Mouse (Mus musculus) lung, embryonic 16.5 days (tissue): ENCODE measurements around the gene Atp5c1. TPM values are rescaled to one million over a fixed set of nuclear protein-coding genes. Genes with fewer than 3 reads are reported as not detected.

ENCODE experiments used
- ATAC-seq: fragments of 200-750 bp; cut with Nextera tagmentation; 2 replicates; pipeline ENCODE4 v1.8.0; 2017; ENCODE audit warnings: low read depth, mild to moderate bottlenecking, moderate library complexity
- H3K27ac ChIP-seq: fragments of 300-500 bp; sonication (generic); 2 replicates; pipeline ENCODE4 v1.5.1; 2014; ENCODE audit warnings: mild to moderate bottlenecking, control low read depth, low read length
- H3K27me3 ChIP-seq: fragments of 300-500 bp; sonication (generic); 2 replicates; pipeline ENCODE4 v1.6.1; 2014; ENCODE audit warnings: low read depth, low read length, mixed read lengths; ENCODE audit not compliant: control insufficient read depth, insufficient read depth
- H3K36me3 ChIP-seq: fragments of 300-500 bp; sonication (generic); 2 replicates; pipeline ENCODE4 v1.6.1; 2014; ENCODE audit warnings: low read length; ENCODE audit not compliant: control insufficient read depth, insufficient read depth
- H3K4me1 ChIP-seq: fragments of 300-500 bp; sonication (generic); replicated peaks from 2 replicates; pipeline ENCODE4 v1.6.1; 2014; ENCODE audit warnings: low read length, mixed read lengths; ENCODE audit not compliant: control insufficient read depth, insufficient read depth
- H3K4me2 ChIP-seq: fragments of 300-500 bp; sonication (generic); 2 replicates; pipeline ENCODE4 v1.6.1; 2014; ENCODE audit warnings: low read depth, low read length, control low read depth
- H3K4me3 ChIP-seq: fragments of 300-500 bp; sonication (generic); 2 replicates; pipeline ENCODE4 v1.5.1; 2014; ENCODE audit warnings: mild to moderate bottlenecking, low read length, control low read depth
- H3K9ac ChIP-seq: fragments of 300-500 bp; sonication (generic); 2 replicates; pipeline ENCODE4 v1.6.1; 2014; ENCODE audit warnings: low read length, control low read depth
- H3K9me3 ChIP-seq: fragments of 300-500 bp; sonication (generic); 2 replicates; pipeline ENCODE4 v1.6.1; 2016; ENCODE audit warnings: low read length; ENCODE audit not compliant: control insufficient read depth
- WGBS: fragments of 180-500 bp; shearing (Covaris S2); extraction: QIAGEN DNeasy Blood & Tissue Kit; methylation state at CpG from one replicate; pipeline ENCODE4 v1.1.7; 2014; 5-methylcytosine and 5-hydroxymethylcytosine counted together
- polyA plus RNA-seq: library from polyadenylated mRNA; unstranded; fragments of >200 nt; fragmentation: Nextera tagmentation; extraction: Ambion mirVana; gene quantifications from 2 replicates; pipeline ENCODE4 v1.2.1, GENCODE M21; 2015

Gene Atp5c1
- polyA plus RNA-seq, 1 experiment from 2014 or later, result 530 TPM

- H3K27me3 ChIP-seq, result no peaks in the 10 kb centered on the region
- H3K36me3 ChIP-seq, result no peaks in the 10 kb centered on the region
- no peaks in the 10 kb centered on the region for H3K9me3 ChIP-seq
- H3K27ac ChIP-seq, result no peak overlapping the region
- H3K4me1 ChIP-seq, result peaks cover 4% of the 10 kb centered on the region
- H3K4me2 ChIP-seq, result no peak overlapping the region
- no peak overlapping the region for H3K4me3 ChIP-seq
- no peak for ATAC-seq
- 75% methylated on average over 7 of the region's 7 CpGs for WGBS
- H3K9ac ChIP-seq, result no peak overlapping the region
These were observed 50.6 kb downstream of the Atp5c1 start for GRCm38 (mm10) chr2:10029755-10030154.

- no peak for ATAC-seq
- no peaks in the 10 kb centered on the region for H3K9me3 ChIP-seq
- no peak overlapping the region for H3K4me2 ChIP-seq
- no peaks in the 10 kb centered on the region for H3K36me3 ChIP-seq
- WGBS, result 76% methylated on average over 6 of the region's 6 CpGs
- no peak overlapping the region for H3K4me3 ChIP-seq
- no peak overlapping the region for H3K9ac ChIP-seq
- no peaks in the 10 kb centered on the region for H3K4me1 ChIP-seq
- no peaks in the 10 kb centered on the region for H3K27me3 ChIP-seq
- no peak overlapping the region for H3K27ac ChIP-seq
These were observed 56.0 kb downstream of the Atp5c1 start for GRCm38 (mm10) chr2:10024264-10024663.

GRCm38 (mm10) chr2:10021296-10021695, 59.0 kb downstream of the Atp5c1 start:
- Histone ChIP-seq H3K9me3 (no peaks in the 10 kb centered on the region), H3K9ac (no peak overlapping the region), H3K27ac (no peak overlapping the region), H3K27me3 (no peaks in the 10 kb centered on the region), H3K4me1 (no peaks in the 10 kb centered on the region), H3K4me3 (no peak overlapping the region), H3K36me3 (no peaks in the 10 kb centered on the region), H3K4me2 (no peak overlapping the region)
- ATAC-seq, result no peak
- WGBS, result 83% methylated on average over 11 of the region's 11 CpGs

- H3K4me2 ChIP-seq, result no peak overlapping the region
- no peaks in the 10 kb centered on the region for H3K4me1 ChIP-seq
- no peaks in the 10 kb centered on the region for H3K27me3 ChIP-seq
- WGBS, result 64% methylated on average over 10 of the region's 10 CpGs
- no peaks in the 10 kb centered on the region for H3K36me3 ChIP-seq
- H3K9ac ChIP-seq, result no peak overlapping the region
- no peaks in the 10 kb centered on the region for H3K9me3 ChIP-seq
- H3K27ac ChIP-seq, result no peak overlapping the region
- no peak overlapping the region for H3K4me3 ChIP-seq
- ATAC-seq, result no peak
These were observed 65.2 kb downstream of the Atp5c1 start for GRCm38 (mm10) chr2:10014951-10015635.

- no peaks in the 10 kb centered on the region for H3K36me3 ChIP-seq
- H3K27ac ChIP-seq, result no peak overlapping the region
- H3K9me3 ChIP-seq, result no peaks in the 10 kb centered on the region
- no peak; the same call in 1 of the 2 replicates for ATAC-seq
- 33% methylated on average over 7 of the region's 7 CpGs for WGBS
- no peaks in the 10 kb centered on the region for H3K27me3 ChIP-seq
- no peak overlapping the region for H3K9ac ChIP-seq
- H3K4me2 ChIP-seq, result no peak overlapping the region
- H3K4me1 ChIP-seq, result 0 out of 2 replicates have a peak, but pooled peaks cover 3% of the 10 kb centered on the region
- no peak overlapping the region for H3K4me3 ChIP-seq
These were observed 69.9 kb downstream of the Atp5c1 start for GRCm38 (mm10) chr2:10010263-10010909.

DNA sequence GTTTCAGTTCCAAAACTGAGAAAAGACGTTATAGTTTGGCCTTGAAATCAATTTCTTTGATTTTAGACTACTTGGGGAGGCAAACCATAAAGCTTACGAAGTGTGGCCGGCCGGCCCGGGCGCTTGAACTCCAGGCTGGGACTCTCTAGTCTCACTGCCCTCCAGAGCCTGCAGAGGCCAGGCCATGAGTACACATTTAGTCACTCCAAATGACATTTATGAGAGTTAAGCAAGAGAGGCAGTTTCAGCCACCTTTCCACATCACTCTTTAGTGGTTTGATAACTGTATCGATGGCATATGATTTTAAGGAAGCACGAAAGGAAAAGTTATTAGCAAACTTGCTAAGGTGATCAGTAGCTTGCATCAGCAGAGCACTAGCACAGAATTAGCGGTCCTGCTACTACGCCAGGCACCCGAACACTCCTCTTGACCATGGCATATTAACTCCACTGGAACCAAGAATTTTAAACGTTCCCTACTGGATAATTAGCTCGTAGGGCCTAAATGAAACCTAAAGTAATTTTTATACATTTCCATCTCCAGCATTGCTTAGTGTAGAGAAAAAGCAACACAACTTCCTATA, 70.5 kb downstream of the Atp5c1 start:
- no peak overlapping the region for H3K4me2 ChIP-seq
- no peak overlapping the region for H3K4me3 ChIP-seq
- H3K36me3 ChIP-seq, result no peaks in the 10 kb centered on the region
- H3K9me3 ChIP-seq, result no peaks in the 10 kb centered on the region
- no peaks in the 10 kb centered on the region for H3K27me3 ChIP-seq
- no peak overlapping the region for H3K9ac ChIP-seq
- ATAC-seq, result no peak
- 0 out of 2 replicates have a peak, but pooled peaks cover 3% of the 10 kb centered on the region for H3K4me1 ChIP-seq
- H3K27ac ChIP-seq, result no peak overlapping the region
- WGBS, result 83% methylated on average over 13 of the region's 13 CpGs

DNA sequence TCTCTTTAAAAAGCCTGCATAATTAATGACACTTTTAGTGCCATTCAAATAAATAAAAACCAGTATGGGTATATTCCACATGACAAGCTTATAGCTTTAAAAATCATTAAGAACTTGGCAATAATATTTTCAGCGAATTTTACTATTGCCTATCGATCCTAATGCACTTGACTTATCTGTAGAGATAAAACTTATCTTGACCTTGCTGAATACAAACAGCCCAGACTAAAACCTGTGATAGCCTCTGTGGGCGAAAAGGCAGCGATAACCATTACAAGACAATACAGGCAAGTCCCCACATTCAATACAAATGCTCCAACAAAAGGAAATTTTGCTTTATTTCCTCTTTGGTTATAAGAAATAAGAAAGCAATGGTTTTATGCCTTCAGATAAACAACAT, 71.7 kb downstream of the Atp5c1 start:
- Histone ChIP-seq H3K36me3 (no peaks in the 10 kb centered on the region), H3K9me3 (no peaks in the 10 kb centered on the region), H3K9ac (no peak overlapping the region), H3K4me1 (peaks cover 4% of the 10 kb centered on the region; the same call in 1 of the 2 replicates), H3K27me3 (no peaks in the 10 kb centered on the region), H3K4me3 (no peak overlapping the region), H3K27ac (no peak overlapping the region), H3K4me2 (no peak overlapping the region)
- WGBS, result 58% methylated on average over 4 of the region's 4 CpGs
- ATAC-seq, result no peak

Other genes with a start within 250 kb of the Atp5c1 start
- gene 4930412O13Rik, start 199.3 kb downstream of the Atp5c1 start, polyA plus RNA-seq, result not detected in 2 replicates
- not detected in 2 replicates for gene 9230102O04Rik, start 191.0 kb downstream of the Atp5c1 start, polyA plus RNA-seq
- gene Gata3, start 190.5 kb downstream of the Atp5c1 start, polyA plus RNA-seq, result 5.0 and 5.4 TPM in 2 replicates
- gene Taf3, start 31.9 kb downstream of the Atp5c1 start, polyA plus RNA-seq, result 11.7 and 13.3 TPM in 2 replicates
- 26.7 and 28.7 TPM in 2 replicates for gene Kin, start 83 bp upstream of the Atp5c1 start, polyA plus RNA-seq
- 3.9 and 8.6 TPM in 2 replicates for gene Itih2, start 50.9 kb upstream of the Atp5c1 start, polyA plus RNA-seq
- 5.2 and 6.7 TPM in 2 replicates for gene Itih5, start 73.1 kb upstream of the Atp5c1 start, polyA plus RNA-seq